Mouse (Mus musculus) spleen, adult 12 weeks (tissue): ENCODE data around the gene Guca1a.
"Not testable (repeated sequence)": the region's sequence is repeated elsewhere in the genome, so short reads cannot be mapped to it uniquely, and the experiment has no call there.

Source experiments
- DNase-seq: peaks from one replicate; pipeline ENCODE4 v3.0.0; 2022; ENCODE audit warnings: low spot score

Guca1a gene

GRCm38 (mm10) chr17:47409897-47410861 is 9.8 kb upstream of the Guca1a start:
- DNase-seq = not testable (repeated sequence)

- no peak for DNase-seq
Measured at GRCm38 (mm10) chr17:47408558-47408898, 8.1 kb upstream of the Guca1a start.

DNA sequence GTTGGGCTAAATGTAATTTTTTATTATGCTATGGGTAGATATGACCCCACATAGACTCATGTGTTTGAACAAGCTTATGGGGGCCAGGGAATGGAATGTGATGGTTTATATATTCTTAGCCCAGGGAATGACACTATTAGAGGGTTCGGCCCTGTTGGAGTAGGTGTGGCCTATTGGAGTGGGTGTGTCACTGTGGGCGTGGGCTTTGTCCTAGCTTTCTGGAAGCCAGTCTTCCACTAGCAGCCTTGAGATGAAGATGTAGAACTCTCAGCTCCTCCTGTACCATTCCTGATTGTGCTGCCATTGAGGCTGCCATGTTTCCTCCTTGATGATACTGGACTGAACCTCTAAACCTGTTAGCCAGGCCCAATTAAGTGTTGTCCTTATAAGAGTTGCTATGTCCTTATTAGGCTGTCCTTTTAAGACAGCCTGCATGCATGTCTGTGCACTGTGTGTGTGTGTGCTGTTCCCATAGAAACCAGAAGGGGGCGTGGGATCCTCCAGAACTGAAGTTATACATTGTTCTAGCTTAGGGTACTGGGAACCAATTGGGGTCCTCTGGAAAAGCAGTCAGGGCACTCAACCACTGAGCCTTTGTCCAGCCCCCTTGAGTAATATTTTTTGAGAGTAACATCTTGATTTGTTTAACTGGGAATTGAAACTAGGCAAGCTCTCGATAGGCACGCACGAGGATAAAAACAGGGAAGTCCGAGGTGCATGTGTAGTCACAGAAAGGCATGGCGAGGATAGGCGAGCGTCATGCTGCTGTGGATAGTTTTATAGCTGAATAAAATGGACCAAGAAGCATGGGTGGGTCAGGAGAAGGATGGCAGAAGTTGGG is 7.6 kb upstream of the Guca1a start:
- DNase-seq = no peak

- DNase-seq = no peak
Measured at GRCm38 (mm10) chr17:47399091-47399490, 1.3 kb downstream of the Guca1a start.

GRCm38 (mm10) chr17:47395376-47395913 is 4.9 kb downstream of the Guca1a start:
- DNase-seq = no peak

- DNase-seq = no peak
Measured at GRCm38 (mm10) chr17:47394223-47394869, 6.0 kb downstream of the Guca1a start.

DNA sequence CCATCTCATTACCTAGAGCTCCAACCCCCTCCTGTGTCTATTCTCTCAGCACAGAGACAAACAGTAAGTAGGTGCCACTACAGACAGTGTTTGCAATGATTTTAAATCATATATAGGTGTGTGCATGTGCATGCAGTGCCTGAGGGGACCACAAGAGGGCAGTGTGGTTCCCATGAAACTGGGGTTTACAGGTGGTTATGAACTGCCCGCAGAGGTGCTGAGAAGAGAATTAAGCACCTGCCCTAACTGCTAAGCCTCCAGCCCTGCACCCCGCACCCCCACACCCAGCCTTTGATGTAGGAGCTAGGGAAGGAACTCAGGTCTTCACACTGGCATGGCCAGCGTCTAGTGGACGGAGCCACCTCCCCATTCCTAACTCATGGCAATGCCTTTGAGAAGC is 13.7 kb downstream of the Guca1a start:
- peak; percentile 31 for DNase-seq

GRCm38 (mm10) chr17:47385145-47385544 is 15.2 kb downstream of the Guca1a start, which contains the start of gene Guca1b:
Guca1b (plus strand) TSS chr17:47385393.
- DNase-seq = no peak

DNA sequence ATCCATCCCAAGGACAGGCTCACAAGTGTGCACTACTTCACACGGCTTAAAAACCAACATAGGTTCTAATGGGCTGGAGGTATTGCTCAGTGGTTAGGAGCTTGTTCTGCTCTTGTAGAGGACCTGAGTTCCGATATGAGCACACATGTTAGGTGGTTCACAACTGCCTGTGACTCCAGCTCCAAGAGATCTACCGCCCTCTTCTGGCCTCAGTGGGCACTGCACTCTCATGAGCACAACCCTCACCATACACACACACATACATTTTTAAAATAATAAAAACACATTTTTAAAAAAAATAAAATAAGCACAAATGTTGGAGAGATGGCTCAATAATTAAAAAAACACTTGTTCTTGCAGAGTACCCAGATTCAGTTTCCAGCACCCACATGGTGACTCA is 16.3 kb downstream of the Guca1a start:
- DNase-seq = no peak

DNA sequence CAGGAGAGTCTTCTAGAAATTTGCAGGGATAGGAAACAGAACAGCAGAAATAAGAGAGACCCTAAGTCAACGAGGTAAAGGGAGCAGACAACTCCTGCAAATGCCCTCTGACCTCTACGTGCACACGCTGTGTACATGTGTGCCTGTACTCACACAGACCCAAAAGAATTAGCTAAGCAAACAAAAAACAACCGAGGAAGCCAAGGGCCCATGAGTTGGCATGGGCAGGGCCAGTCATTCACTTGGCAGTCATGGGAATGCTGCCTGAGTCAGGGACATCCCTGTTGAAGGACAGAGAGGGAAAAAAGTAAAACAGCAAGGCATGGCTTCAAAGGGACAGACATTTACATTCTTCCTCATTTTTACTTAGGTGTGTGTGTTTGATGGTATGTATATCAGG is 17.1 kb downstream of the Guca1a start:
- no peak for DNase-seq

DNA sequence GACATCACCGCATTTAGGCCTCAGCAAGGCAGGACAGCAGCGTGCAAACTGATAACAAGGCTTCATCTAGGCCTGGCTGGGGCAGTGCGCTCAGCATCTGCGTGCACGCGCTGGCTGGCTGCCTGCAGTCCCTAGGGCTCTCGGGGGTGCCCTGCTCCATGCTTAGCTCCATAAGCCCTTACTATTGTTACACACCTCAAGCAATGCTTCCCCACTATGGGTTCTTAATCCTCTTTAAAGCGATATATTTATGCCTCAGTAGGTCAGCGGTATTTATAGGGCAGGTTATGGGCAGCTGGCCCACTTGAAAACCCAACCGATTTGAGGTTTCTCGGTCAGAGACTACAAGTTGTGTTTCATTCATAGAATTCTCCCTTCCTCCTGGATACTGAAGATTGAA is 18.5 kb downstream of the Guca1a start:
- DNase-seq = no peak

DNA sequence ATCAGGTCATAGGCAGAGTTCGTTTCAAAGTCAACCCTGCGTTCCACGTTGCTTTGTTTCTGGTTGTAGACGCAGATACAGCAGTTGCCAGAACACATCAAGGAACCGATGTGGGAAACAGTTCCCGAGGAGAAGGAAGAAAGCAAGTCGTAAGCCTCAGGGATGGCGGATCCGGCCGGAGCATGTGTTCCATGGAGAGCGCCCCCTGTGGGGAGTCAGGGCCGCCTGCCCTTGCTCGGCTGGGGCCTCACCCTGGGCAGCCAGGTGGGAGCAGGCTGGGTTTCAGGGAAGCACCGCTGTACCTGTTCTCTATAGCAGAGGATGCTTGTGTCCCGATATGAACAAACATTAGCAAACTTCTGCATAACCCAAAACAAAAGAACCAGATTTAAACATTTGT is 22.3 kb downstream of the Guca1a start:
- no peak for DNase-seq

- no peak for DNase-seq
Measured at GRCm38 (mm10) chr17:47376779-47377280, 23.6 kb downstream of the Guca1a start.

DNA sequence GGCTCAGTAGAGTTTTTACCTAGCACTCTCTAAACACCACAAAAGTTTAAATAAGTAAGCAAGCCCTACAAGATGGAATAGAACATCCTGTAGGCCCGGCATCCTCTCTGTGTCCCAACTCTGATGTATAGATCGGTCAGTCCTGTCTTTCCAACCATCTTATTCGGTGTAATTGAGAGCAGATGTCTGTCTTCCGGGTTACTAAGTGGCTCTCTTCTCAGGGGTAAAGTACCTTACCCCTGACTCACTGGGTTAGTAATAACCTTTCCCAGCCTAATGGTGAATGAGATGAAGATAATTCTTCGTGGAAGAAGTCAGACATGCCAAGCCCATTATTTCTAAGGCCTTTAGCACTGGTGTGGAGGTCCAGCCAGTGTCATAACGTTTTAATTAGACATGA is 26.4 kb downstream of the Guca1a start:
- no peak for DNase-seq

GRCm38 (mm10) chr17:47371451-47371850 is 28.9 kb downstream of the Guca1a start:
- DNase-seq = peak; percentile 23

DNA sequence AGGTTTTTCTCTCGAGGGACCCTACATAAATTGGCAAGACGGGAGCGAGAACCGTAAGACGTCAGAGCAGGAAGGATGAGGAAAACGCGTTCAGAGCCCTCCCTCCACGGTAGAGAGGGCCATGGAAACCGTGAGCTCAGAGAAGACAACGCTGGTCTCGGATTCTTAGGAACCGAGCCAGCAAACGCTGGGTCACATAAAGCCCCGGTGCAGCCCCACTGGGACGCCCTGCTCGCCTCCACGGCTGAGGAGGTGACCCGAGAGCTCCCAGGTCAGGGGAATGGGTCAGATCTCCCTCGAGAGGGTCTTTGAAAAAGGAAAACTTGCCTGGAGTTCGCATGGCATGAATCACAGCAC is 31.3 kb downstream of the Guca1a start:
- no peak for DNase-seq

- DNase-seq = peak; percentile 67
Measured at GRCm38 (mm10) chr17:47368401-47369086, 31.8 kb downstream of the Guca1a start, which contains the start of gene Mrps10. Mrps10 (plus strand) TSS chr17:47368887.

GRCm38 (mm10) chr17:47361343-47361742 is 39.0 kb downstream of the Guca1a start:
- no peak for DNase-seq

DNA sequence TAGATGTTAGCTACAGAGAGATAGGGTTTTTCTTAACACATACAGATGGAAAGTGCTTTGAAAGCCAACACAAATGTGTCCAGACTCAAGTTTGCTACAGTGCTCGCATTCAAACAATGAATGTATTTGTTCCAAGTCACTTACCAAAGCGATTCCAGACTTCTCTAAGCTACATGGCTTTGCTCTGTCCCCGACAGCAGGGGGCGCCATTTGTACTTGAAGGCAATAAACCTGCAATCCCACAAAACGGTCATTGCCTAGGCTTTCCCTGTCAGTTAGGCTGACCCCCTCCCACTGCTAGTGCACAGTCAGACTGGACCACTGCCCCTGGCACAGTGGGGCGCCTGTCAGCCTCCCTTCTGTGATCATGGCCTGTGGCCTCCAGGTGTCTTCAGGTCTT is 40.4 kb downstream of the Guca1a start:
- DNase-seq = peak; percentile 45

- no peak for DNase-seq
Measured at GRCm38 (mm10) chr17:47349721-47350319, 50.6 kb downstream of the Guca1a start.
